8 mouse cellular contexts compared by ENCODE assay signal in the genomic region with DNA sequence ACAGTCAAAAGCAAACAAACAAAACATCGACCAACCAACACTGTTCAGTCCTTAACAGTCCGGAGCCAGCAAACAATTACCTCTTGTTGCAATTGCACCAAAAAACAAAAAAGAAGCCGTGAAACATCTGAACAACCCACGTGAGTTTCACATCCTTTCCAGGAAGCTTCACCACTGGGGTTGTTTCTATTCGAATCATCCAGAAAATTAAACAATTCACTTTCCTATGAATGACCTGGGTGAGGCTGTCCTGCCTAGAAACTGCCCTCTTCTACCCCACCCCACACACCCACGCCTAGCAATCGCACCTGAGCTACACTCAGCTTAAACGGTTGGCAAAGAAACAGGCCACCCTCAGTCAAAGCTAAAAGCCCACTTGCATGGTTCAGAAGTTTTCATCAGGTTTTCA. TPM values are rescaled to one million over a fixed set of nuclear protein-coding genes. Genes with fewer than 3 reads are reported as not detected.
DNase-seq lines count a peak whose midpoint lies in the region; ATAC-seq lines count a peak whose summit lies in the region.

No protein-coding gene starts in this region.

- peak; percentile 55 for DNase-seq in cerebellum, adult 9-11 months
- no peak for DNase-seq in cerebellum, adult 9-10 months
- DNase-seq in forebrain, embryonic 10.5 days (ENCODE audit: extremely low spot score, low spot score), result no peak
- DNase-seq in limb, embryonic 10.5 days (ENCODE audit: low spot score), result peak; percentile 36
- no peak for DNase-seq in right cerebral cortex, postnatal 4 days
- DNase-seq in frontal cortex, adult 2 months (ENCODE audit: extremely low spot score in 1 of 2, low spot score in 1 of 2), result no peak

- peaks cover 18% of the 10 kb centered on the region for H3K4me1 ChIP-seq in forebrain, embryonic 10.5 days
- peaks cover 13% of the 10 kb centered on the region for H3K4me1 ChIP-seq in limb, embryonic 10.5 days
- H3K4me1 ChIP-seq in midbrain, embryonic 13.5 days (replicated peaks), result peaks cover 17% of the 10 kb centered on the region

- H3K4me3 ChIP-seq in forebrain, embryonic 10.5 days, result peak overlapping the region; percentile 76
- peak overlapping the region; percentile 75 for H3K4me3 ChIP-seq in limb, embryonic 10.5 days
- peak overlapping the region; percentile 76 for H3K4me3 ChIP-seq in midbrain, embryonic 13.5 days (replicated peaks)

- H3K9me3 ChIP-seq in forebrain, embryonic 10.5 days, result no peaks in the 10 kb centered on the region
- H3K9me3 ChIP-seq in limb, embryonic 10.5 days (replicated peaks), result no peaks in the 10 kb centered on the region
- H3K9me3 ChIP-seq in midbrain, embryonic 13.5 days, result no peaks in the 10 kb centered on the region

- H3K9ac ChIP-seq in midbrain, embryonic 13.5 days (replicated peaks), result peak overlapping the region; percentile 84

- 53% methylated on average over 8 of the region's 8 CpGs for WGBS in forebrain, embryonic 10.5 days
- 51% methylated on average over 8 of the region's 8 CpGs for WGBS in limb, embryonic 10.5 days
- WGBS in midbrain, embryonic 13.5 days, result 41% methylated on average over 8 of the region's 8 CpGs

- H3K36me3 ChIP-seq in forebrain, embryonic 10.5 days (replicated peaks), result peaks cover 19% of the 10 kb centered on the region
- peaks cover 18% of the 10 kb centered on the region for H3K36me3 ChIP-seq in limb, embryonic 10.5 days
- peaks cover 13% of the 10 kb centered on the region for H3K36me3 ChIP-seq in midbrain, embryonic 13.5 days

- no peaks in the 10 kb centered on the region for H3K27me3 ChIP-seq in forebrain, embryonic 10.5 days (ENCODE audit: poor library complexity, severe bottlenecking)
- no peaks in the 10 kb centered on the region for H3K27me3 ChIP-seq in limb, embryonic 10.5 days (ENCODE audit: low read depth, poor library complexity, severe bottlenecking)
- H3K27me3 ChIP-seq in midbrain, embryonic 13.5 days, result no peaks in the 10 kb centered on the region

- peak; percentile 31 for ATAC-seq in CD4-positive, CD25-positive, alpha-beta regulatory T cell, adult 4 months
- ATAC-seq in midbrain, embryonic 13.5 days, result peak; percentile 51

- H3K4me2 ChIP-seq in midbrain, embryonic 13.5 days (replicated peaks), result peak overlapping the region; percentile 65

- peak overlapping the region; percentile 97 for H3K27ac ChIP-seq in forebrain, embryonic 10.5 days
- peak overlapping the region; percentile 98 for H3K27ac ChIP-seq in limb, embryonic 10.5 days
- H3K27ac ChIP-seq in midbrain, embryonic 13.5 days, result no peak overlapping the region

RNA-seq across cellular contexts. Expression of a gene that starts 9.8 kb away (rescaled TPM):
- 100 to 1,000 TPM; 607 to 653 TPM for polyA plus RNA-seq in CD4-positive, CD25-positive, alpha-beta regulatory T cell, adult 4 months (2017; shearing (Covaris generic))
- 181 and 186 TPM in 2 replicates for polyA plus RNA-seq in forebrain, embryonic 10.5 days (2016; fragmentation: Nextera tagmentation; extraction: Ambion mirVana)
- polyA plus RNA-seq in limb, embryonic 10.5 days (2016; fragmentation: Nextera tagmentation; extraction: Ambion mirVana), result 176 and 206 TPM in 2 replicates
- polyA plus RNA-seq in midbrain, embryonic 13.5 days (2015; fragmentation: Nextera tagmentation; extraction: Ambion mirVana), result 137 and 149 TPM in 2 replicates
- polyA plus RNA-seq in frontal cortex, adult 2 months (2012; rRNA removed), result 112 and 113 TPM in 2 replicates

Comparison
In these comparisons a context has a peak if more than half of its experiments do, and no peak if none do; other contexts are left out.
1. DNase-seq: peak in cerebellum, adult 9-11 months (single experiment) and limb, embryonic 10.5 days (single experiment); none in cerebellum, adult 9-10 months (single experiment), forebrain, embryonic 10.5 days (single experiment), right cerebral cortex, postnatal 4 days (single experiment) and frontal cortex, adult 2 months (0 of 2).
2. Peak in every context shown above with its lines, with median percentiles within 50 percentile points of each other: H3K4me3 ChIP-seq.